Mouse (Mus musculus) limb, embryonic 12.5 days (tissue): ENCODE measurements around the gene Acss1. TPM values are rescaled to one million over a fixed set of nuclear protein-coding genes. Genes with fewer than 3 reads are reported as not detected.

Experiments
- ATAC-seq: fragments of 200-750 bp; cut with Nextera tagmentation; 2 replicates; pipeline ENCODE4 v1.8.0; 2017; ENCODE audit warnings: low read depth, moderate TSS enrichment; ENCODE audit not compliant: insufficient number of reproducible peaks, insufficient read depth, low FRiP score, low TSS enrichment
- H3K27ac ChIP-seq: fragments of 300-500 bp; sonication (generic); 2 replicates; pipeline ENCODE4 v1.5.1; 2016; ENCODE audit warnings: mild to moderate bottlenecking, moderate library complexity
- H3K27me3 ChIP-seq: fragments of 300-500 bp; sonication (generic); 2 replicates; pipeline ENCODE4 v1.6.1; 2016; ENCODE audit warnings: mild to moderate bottlenecking, moderate library complexity
- H3K36me3 ChIP-seq: fragments of 300-500 bp; sonication (generic); 2 replicates; pipeline ENCODE4 v1.6.1; 2016; ENCODE audit warnings: mild to moderate bottlenecking, moderate library complexity
- H3K4me1 ChIP-seq: fragments of 300-500 bp; sonication (generic); replicated peaks from 2 replicates; pipeline ENCODE4 v1.6.1; 2016
- H3K4me2 ChIP-seq: fragments of 300-500 bp; sonication (generic); 2 replicates; pipeline ENCODE4 v1.6.1; 2016; ENCODE audit warnings: mild to moderate bottlenecking, moderate library complexity
- H3K4me3 ChIP-seq: fragments of 300-500 bp; sonication (generic); replicated peaks from 2 replicates; pipeline ENCODE4 v1.5.1; 2016; ENCODE audit warnings: mild to moderate bottlenecking
- H3K9ac ChIP-seq: fragments of 300-500 bp; sonication (generic); replicated peaks from 2 replicates; pipeline ENCODE4 v1.6.1; 2016; ENCODE audit warnings: mild to moderate bottlenecking, moderate library complexity
- H3K9me3 ChIP-seq: fragments of 300-500 bp; sonication (generic); 2 replicates; pipeline ENCODE4 v1.6.1; 2016; ENCODE audit warnings: mild to moderate bottlenecking, moderate library complexity
- WGBS: fragments of 180-500 bp; shearing (Covaris S2); methylation state at CpG from one replicate; pipeline ENCODE4 v1.1.7; 2016; 5-methylcytosine and 5-hydroxymethylcytosine counted together
- polyA plus RNA-seq: library from polyadenylated mRNA; unstranded; fragments of >200 nt; fragmentation: Nextera tagmentation; extraction: Ambion mirVana; gene quantifications from 2 replicates; pipeline ENCODE4 v1.2.1, GENCODE M21; 2016

The Acss1 gene
- polyA plus RNA-seq, 1 experiment from 2014 or later = 5.2 TPM

DNA sequence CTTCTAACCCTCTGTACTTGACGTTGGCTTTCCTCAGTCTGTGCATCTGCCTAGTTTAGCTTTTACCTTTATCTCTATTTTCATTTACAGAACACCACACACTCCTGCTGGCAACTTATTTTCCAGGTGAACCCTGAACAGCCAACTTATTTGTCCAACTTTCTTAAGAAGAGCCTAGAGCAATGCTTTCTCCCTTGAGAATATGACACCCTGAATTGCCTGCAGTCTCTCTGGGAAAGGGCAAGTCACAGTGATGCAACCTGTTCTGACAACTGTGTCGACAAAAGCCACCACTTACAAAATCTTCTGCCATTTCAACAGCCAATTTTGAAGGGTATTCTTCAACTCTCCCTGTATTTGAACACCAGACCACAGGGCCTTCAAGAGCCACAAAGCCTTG is 63.5 kb downstream of the Acss1 start:
- H3K4me2 ChIP-seq = no peak overlapping the region
- no peak for ATAC-seq
- no peaks in the 10 kb centered on the region for H3K36me3 ChIP-seq
- 82% methylated on average over 2 of the region's 2 CpGs for WGBS
- H3K4me3 ChIP-seq = no peak overlapping the region
- no peak overlapping the region for H3K27ac ChIP-seq
- no peak overlapping the region for H3K9ac ChIP-seq
- H3K9me3 ChIP-seq = no peaks in the 10 kb centered on the region
- no peaks in the 10 kb centered on the region for H3K27me3 ChIP-seq
- peaks cover 8% of the 10 kb centered on the region for H3K4me1 ChIP-seq

DNA sequence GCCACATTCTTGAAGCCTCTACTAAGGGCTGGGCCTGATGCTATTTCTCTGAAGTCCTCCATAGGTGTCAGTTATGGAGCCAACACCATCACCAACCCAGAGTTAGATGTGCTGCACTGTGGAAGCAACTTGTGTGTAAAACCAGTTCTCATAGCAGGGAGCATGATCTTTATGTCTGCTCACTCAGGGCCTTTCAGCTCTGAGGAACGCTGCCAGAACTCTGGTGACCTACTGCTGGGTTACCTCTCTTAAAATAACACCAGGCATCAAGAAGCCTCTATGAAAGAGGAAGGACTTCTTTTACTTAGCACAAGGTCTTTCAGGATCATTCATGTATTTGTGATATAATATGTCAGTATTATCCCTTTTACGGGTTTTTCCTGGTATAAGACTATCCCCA is 66.1 kb downstream of the Acss1 start:
- H3K27me3 ChIP-seq = no peaks in the 10 kb centered on the region
- H3K36me3 ChIP-seq = peaks cover 4% of the 10 kb centered on the region; the same call in 1 of the 2 replicates
- no peak overlapping the region for H3K27ac ChIP-seq
- H3K9me3 ChIP-seq = no peaks in the 10 kb centered on the region
- ATAC-seq = no peak
- 90% methylated on average over 2 of the region's 2 CpGs for WGBS
- no peak overlapping the region for H3K4me3 ChIP-seq
- no peak overlapping the region for H3K9ac ChIP-seq
- peaks cover 1% of the 10 kb centered on the region for H3K4me1 ChIP-seq
- no peak overlapping the region for H3K4me2 ChIP-seq

DNA sequence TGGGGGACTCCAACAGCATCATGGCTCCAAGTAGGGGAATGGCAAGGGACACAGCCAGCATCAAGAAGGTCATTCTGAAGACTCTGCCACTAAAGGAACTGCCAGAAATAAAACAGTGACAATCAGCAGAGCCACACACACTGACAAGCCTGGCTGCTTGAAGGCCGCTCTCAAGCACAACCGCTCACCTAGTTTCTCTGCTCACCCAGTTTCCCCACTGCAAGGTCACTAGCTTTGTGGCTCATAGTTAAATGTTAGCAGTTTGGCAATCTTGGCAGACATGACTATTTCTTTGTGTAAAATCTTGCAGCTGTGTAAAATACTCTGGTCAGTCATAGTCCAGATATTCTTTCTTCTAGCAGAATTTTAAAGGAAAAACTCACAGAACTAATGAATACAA is 68.0 kb downstream of the Acss1 start:
- Histone ChIP-seq H3K4me2 (no peak overlapping the region), H3K4me3 (no peak overlapping the region), H3K9ac (no peak overlapping the region), H3K27me3 (no peaks in the 10 kb centered on the region), H3K27ac (no peak overlapping the region), H3K9me3 (no peaks in the 10 kb centered on the region), H3K36me3 (peaks cover 10% of the 10 kb centered on the region; the same call in 1 of the 2 replicates), H3K4me1 (no peaks in the 10 kb centered on the region)
- no peak for ATAC-seq
- WGBS = 92% methylated on average over 2 of the region's 2 CpGs

DNA sequence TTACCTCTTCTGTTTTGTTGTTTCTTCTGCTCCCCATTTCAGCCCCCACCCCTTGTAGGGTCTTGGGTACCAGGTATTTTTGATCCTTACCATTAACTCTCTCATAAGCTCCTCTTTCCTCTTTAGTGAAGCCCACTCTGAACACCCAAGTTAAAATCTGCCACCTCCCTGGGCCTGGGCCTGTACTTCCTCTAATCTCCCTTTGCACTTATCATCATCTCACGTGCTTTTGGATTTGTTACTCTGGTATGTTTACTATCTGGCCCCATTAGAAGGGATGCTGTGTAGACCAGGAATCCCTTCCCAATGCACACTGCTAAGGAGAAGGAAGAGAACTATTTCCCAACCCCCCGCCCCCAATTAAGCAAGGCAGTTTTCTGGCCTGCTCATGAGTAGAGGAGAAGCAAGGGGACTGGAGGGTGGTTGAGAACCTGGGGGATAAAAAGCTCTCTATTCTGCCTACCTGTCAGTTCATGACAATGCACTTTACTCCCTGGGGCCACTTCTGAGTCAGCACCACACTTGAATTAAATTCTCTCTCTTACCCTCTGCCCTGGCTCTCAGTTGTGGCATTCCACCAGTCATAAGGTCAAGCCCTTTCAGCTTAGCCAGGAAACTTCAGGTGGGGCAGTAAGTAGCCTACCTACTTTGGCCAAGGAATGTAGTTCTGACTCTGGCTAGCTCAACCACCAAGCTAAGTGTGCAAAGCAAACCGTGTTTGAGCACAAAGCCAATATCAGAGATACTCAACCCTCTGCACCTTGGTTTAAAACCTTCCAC is 72.7 kb downstream of the Acss1 start:
- ATAC-seq = no peak
- no peak overlapping the region for H3K4me2 ChIP-seq
- H3K9me3 ChIP-seq = no peaks in the 10 kb centered on the region
- 95% methylated on average over 3 of the region's 3 CpGs for WGBS
- peaks cover 26% of the 10 kb centered on the region; the same call in 1 of the 2 replicates for H3K36me3 ChIP-seq
- H3K27me3 ChIP-seq = no peaks in the 10 kb centered on the region
- no peak overlapping the region for H3K4me3 ChIP-seq
- no peaks in the 10 kb centered on the region for H3K4me1 ChIP-seq
- no peak overlapping the region for H3K27ac ChIP-seq
- H3K9ac ChIP-seq = no peak overlapping the region

DNA sequence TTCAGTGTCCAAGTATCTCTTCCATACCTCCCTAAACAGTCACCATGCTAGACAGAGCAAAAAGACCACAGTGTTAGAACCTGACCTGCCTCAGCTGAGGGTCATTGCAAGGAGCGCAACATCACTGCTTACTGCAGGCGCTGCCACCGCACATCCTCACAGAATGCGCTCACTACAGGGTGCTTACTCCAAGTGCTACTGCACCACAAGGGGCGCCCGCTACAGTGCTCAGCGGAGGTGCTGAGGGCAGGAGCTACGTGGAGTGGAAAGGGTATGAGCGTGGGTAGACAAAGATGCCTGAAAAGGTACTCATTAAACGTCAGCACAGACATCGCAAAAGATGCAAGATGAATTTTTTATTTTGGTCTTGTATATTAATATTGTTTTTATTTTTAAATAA is 79.2 kb downstream of the Acss1 start:
- Histone ChIP-seq H3K36me3 (peaks cover 65% of the 10 kb centered on the region), H3K4me1 (no peaks in the 10 kb centered on the region), H3K27me3 (no peaks in the 10 kb centered on the region), H3K27ac (no peak overlapping the region), H3K4me3 (no peak overlapping the region), H3K9me3 (no peaks in the 10 kb centered on the region), H3K4me2 (no peak overlapping the region), H3K9ac (no peak overlapping the region)
- 83% methylated on average over 11 of the region's 11 CpGs for WGBS
- no peak for ATAC-seq

DNA sequence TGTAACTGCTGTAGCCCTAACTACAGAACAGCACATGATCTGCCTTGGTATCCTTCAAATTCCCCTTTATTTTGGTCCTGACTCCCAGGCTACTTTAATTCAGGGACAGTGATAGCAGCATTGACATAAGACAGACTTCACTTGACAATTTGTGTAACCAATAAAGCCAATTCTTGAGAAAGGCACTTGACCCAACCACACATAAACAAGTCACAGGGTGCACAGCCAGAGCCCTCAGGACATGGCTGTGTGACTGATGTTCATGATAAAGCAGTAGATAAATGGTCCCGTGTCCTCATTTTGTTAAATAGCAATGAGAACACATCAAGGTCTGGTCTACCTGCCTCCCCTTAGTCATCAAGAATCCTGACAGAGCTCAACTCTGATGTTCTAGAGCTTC is 88.7 kb downstream of the Acss1 start:
- Histone ChIP-seq H3K27ac (no peak overlapping the region), H3K4me1 (no peaks in the 10 kb centered on the region), H3K4me2 (no peak overlapping the region), H3K9me3 (no peaks in the 10 kb centered on the region), H3K9ac (no peak overlapping the region), H3K36me3 (peaks cover 21% of the 10 kb centered on the region), H3K4me3 (no peak overlapping the region), H3K27me3 (no peaks in the 10 kb centered on the region)
- WGBS = 80% methylated on average over 1 of the region's 1 CpGs
- ATAC-seq = no peak

GRCm38 (mm10) chr2:150578603-150579002 is 89.7 kb downstream of the Acss1 start:
- Histone ChIP-seq H3K27me3 (no peaks in the 10 kb centered on the region), H3K36me3 (peaks cover 11% of the 10 kb centered on the region; the same call in 1 of the 2 replicates), H3K4me2 (no peak overlapping the region), H3K4me1 (no peaks in the 10 kb centered on the region), H3K9ac (no peak overlapping the region), H3K27ac (no peak overlapping the region), H3K4me3 (no peak overlapping the region), H3K9me3 (no peaks in the 10 kb centered on the region)
- 85% methylated on average over 5 of the region's 5 CpGs for WGBS
- no peak for ATAC-seq

GRCm38 (mm10) chr2:150576256-150576655 is 92.0 kb downstream of the Acss1 start:
- WGBS = 83% methylated on average over 1 of the region's 1 CpGs
- ATAC-seq = no peak
- H3K4me1 ChIP-seq = no peaks in the 10 kb centered on the region
- no peak overlapping the region for H3K9ac ChIP-seq
- no peak overlapping the region for H3K4me3 ChIP-seq
- peaks cover 5% of the 10 kb centered on the region; the same call in 1 of the 2 replicates for H3K36me3 ChIP-seq
- H3K27me3 ChIP-seq = no peaks in the 10 kb centered on the region
- H3K4me2 ChIP-seq = no peak overlapping the region
- H3K27ac ChIP-seq = no peak overlapping the region
- H3K9me3 ChIP-seq = no peaks in the 10 kb centered on the region

GRCm38 (mm10) chr2:150572463-150572862 is 95.8 kb downstream of the Acss1 start:
- no peak overlapping the region for H3K4me2 ChIP-seq
- no peaks in the 10 kb centered on the region for H3K9me3 ChIP-seq
- no peak overlapping the region for H3K4me3 ChIP-seq
- no peak for ATAC-seq
- no peak overlapping the region for H3K9ac ChIP-seq
- no peaks in the 10 kb centered on the region for H3K27me3 ChIP-seq
- no peaks in the 10 kb centered on the region for H3K36me3 ChIP-seq
- 93% methylated on average over 3 of the region's 3 CpGs for WGBS
- no peaks in the 10 kb centered on the region for H3K4me1 ChIP-seq
- no peak overlapping the region for H3K27ac ChIP-seq

DNA sequence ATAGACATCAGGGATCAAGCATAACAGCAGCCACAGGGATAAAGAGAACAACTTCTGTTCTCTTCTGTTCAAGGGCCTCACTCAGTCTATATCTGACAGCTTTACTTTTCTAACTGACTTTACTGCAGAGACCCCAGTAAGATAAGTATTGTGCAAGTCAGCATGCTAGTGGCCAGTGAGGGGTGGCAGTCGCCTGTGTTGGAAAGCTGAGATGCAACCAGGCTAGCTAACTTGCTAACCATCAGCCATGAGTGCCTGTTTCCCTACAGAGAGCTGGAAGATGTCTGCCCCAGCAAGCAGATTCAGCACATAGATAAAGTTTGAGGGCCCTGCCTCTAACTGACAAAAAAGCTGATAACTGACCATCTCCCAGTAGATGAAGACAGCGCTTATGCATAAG is 97.5 kb downstream of the Acss1 start:
- no peak for ATAC-seq
- Histone ChIP-seq H3K4me1 (no peaks in the 10 kb centered on the region), H3K4me2 (no peak overlapping the region), H3K9me3 (no peaks in the 10 kb centered on the region), H3K27ac (no peak overlapping the region), H3K4me3 (no peak overlapping the region), H3K27me3 (no peaks in the 10 kb centered on the region), H3K9ac (no peak overlapping the region), H3K36me3 (no peaks in the 10 kb centered on the region)
- WGBS = 87% methylated on average over 2 of the region's 2 CpGs

- WGBS = 75% methylated on average over 11 of the region's 11 CpGs
- H3K9me3 ChIP-seq = no peaks in the 10 kb centered on the region
- H3K9ac ChIP-seq = no peak within 1 kb of the TSS
- no peak within 1 kb of the TSS for H3K4me2 ChIP-seq
- no peaks in the 10 kb centered on the region for H3K4me1 ChIP-seq
- H3K27me3 ChIP-seq = no peaks in the 10 kb centered on the region
- no peak for ATAC-seq
- no peak within 1 kb of the TSS for H3K27ac ChIP-seq
- H3K4me3 ChIP-seq = no peak within 1 kb of the TSS
- H3K36me3 ChIP-seq = no peaks in the 10 kb centered on the region
Measured at GRCm38 (mm10) chr2:150569847-150570590, 98.3 kb downstream of the Acss1 start, which contains the start of gene Cst7. Gene Cst7 (plus strand): TSS chr2:150570415.
